Mouse (Mus musculus): ENCODE results near the gene Myo9a. TPM values are rescaled to one million over a fixed set of nuclear protein-coding genes. Genes with fewer than 3 reads are reported as not detected.

Gene Myo9a
- polyA plus RNA-seq, 1 experiment from 2014 or later, result 22.9 TPM

- no peak overlapping the region for H3K27ac ChIP-seq (replicated peaks)
- H3K4me1 ChIP-seq, result no peaks in the 10 kb centered on the region
- no peak overlapping the region for H3K4me2 ChIP-seq (replicated peaks)
- no peak overlapping the region for H3K4me3 ChIP-seq
- WGBS, result 80% methylated on average over 11 of the region's 12 CpGs
- H3K27me3 ChIP-seq, result no peaks in the 10 kb centered on the region
- no peaks in the 10 kb centered on the region for H3K36me3 ChIP-seq
- ATAC-seq (ENCODE audit: low FRiP score, low read depth), result no peak
- no peaks in the 10 kb centered on the region for H3K9me3 ChIP-seq
- no peak overlapping the region for H3K9ac ChIP-seq (replicated peaks)
Observed at GRCm38 (mm10) chr9:59940913-59941884, 190.5 kb downstream of the Myo9a start.

- Histone ChIP-seq H3K9me3 (no peaks in the 10 kb centered on the region), H3K4me1 (no peaks in the 10 kb centered on the region), H3K27me3 (no peaks in the 10 kb centered on the region), H3K36me3 (no peaks in the 10 kb centered on the region), H3K4me3 (no peak overlapping the region), H3K9ac (replicated peaks) (no peak overlapping the region), H3K27ac (replicated peaks) (no peak overlapping the region), H3K4me2 (replicated peaks) (no peak overlapping the region)
- 79% methylated on average over 9 of the region's 9 CpGs for WGBS
- no peak for ATAC-seq (ENCODE audit: low FRiP score, low read depth)
Observed at GRCm38 (mm10) chr9:59941885-59942350, 191.2 kb downstream of the Myo9a start.

- 0 out of 2 replicates have a peak, but pooled peaks cover 2% of the 10 kb centered on the region for H3K27me3 ChIP-seq
- no peaks in the 10 kb centered on the region for H3K9me3 ChIP-seq
- H3K36me3 ChIP-seq, result no peaks in the 10 kb centered on the region
- ATAC-seq (ENCODE audit: low FRiP score, low read depth), result no peak
- H3K4me3 ChIP-seq, result no peak overlapping the region
- H3K4me1 ChIP-seq, result no peaks in the 10 kb centered on the region
- no peak overlapping the region for H3K27ac ChIP-seq (replicated peaks)
- no peak overlapping the region for H3K4me2 ChIP-seq (replicated peaks)
- H3K9ac ChIP-seq (replicated peaks), result no peak overlapping the region
- 76% methylated on average over 5 of the region's 5 CpGs for WGBS
Observed at GRCm38 (mm10) chr9:59942501-59943085, 191.9 kb downstream of the Myo9a start.

- no peak overlapping the region for H3K27ac ChIP-seq (replicated peaks)
- no peak overlapping the region for H3K4me2 ChIP-seq (replicated peaks)
- no peak overlapping the region for H3K9ac ChIP-seq (replicated peaks)
- H3K4me1 ChIP-seq, result no peaks in the 10 kb centered on the region
- no peak for ATAC-seq (ENCODE audit: low FRiP score, low read depth)
- H3K36me3 ChIP-seq, result no peaks in the 10 kb centered on the region
- 87% methylated on average over 6 of the region's 6 CpGs for WGBS
- no peaks in the 10 kb centered on the region for H3K9me3 ChIP-seq
- 0 out of 2 replicates have a peak, but pooled peaks cover 2% of the 10 kb centered on the region for H3K27me3 ChIP-seq
- no peak overlapping the region for H3K4me3 ChIP-seq
Observed at GRCm38 (mm10) chr9:59943826-59944225, 193.1 kb downstream of the Myo9a start.

- H3K9me3 ChIP-seq, result no peaks in the 10 kb centered on the region
- H3K4me3 ChIP-seq, result no peak overlapping the region
- 0 out of 2 replicates have a peak, but pooled peaks cover 2% of the 10 kb centered on the region for H3K27me3 ChIP-seq
- no peak overlapping the region for H3K4me2 ChIP-seq (replicated peaks)
- no peaks in the 10 kb centered on the region for H3K4me1 ChIP-seq
- no peak for ATAC-seq (ENCODE audit: low FRiP score, low read depth)
- no peak overlapping the region for H3K27ac ChIP-seq (replicated peaks)
- H3K36me3 ChIP-seq, result no peaks in the 10 kb centered on the region
- 76% methylated on average over 3 of the region's 3 CpGs for WGBS
- H3K9ac ChIP-seq (replicated peaks), result no peak overlapping the region
Observed at GRCm38 (mm10) chr9:59945241-59945640, 194.5 kb downstream of the Myo9a start.

GRCm38 (mm10) chr9:59947271-59947670, 196.6 kb downstream of the Myo9a start:
- no peak overlapping the region for H3K9ac ChIP-seq (replicated peaks)
- H3K36me3 ChIP-seq, result no peaks in the 10 kb centered on the region
- no peak overlapping the region for H3K4me2 ChIP-seq (replicated peaks)
- H3K27ac ChIP-seq (replicated peaks), result no peak overlapping the region
- no peaks in the 10 kb centered on the region for H3K4me1 ChIP-seq
- 0 out of 2 replicates have a peak, but pooled peaks cover 2% of the 10 kb centered on the region for H3K27me3 ChIP-seq
- ATAC-seq (ENCODE audit: low FRiP score, low read depth), result no peak
- H3K9me3 ChIP-seq, result no peaks in the 10 kb centered on the region
- WGBS, result 95% methylated on average over 8 of the region's 8 CpGs
- H3K4me3 ChIP-seq, result no peak overlapping the region

- Histone ChIP-seq H3K4me1 (no peaks in the 10 kb centered on the region), H3K4me3 (no peak overlapping the region), H3K27me3 (0 out of 2 replicates have a peak, but pooled peaks cover 2% of the 10 kb centered on the region), H3K9ac (replicated peaks) (no peak overlapping the region), H3K36me3 (no peaks in the 10 kb centered on the region), H3K4me2 (replicated peaks) (no peak overlapping the region), H3K9me3 (no peaks in the 10 kb centered on the region), H3K27ac (replicated peaks) (no peak overlapping the region)
- 79% methylated on average over 8 of the region's 8 CpGs for WGBS
- no peak for ATAC-seq (ENCODE audit: low FRiP score, low read depth)
Observed at GRCm38 (mm10) chr9:59948226-59948625, 197.5 kb downstream of the Myo9a start.

- Histone ChIP-seq H3K4me3 (no peak overlapping the region), H3K27me3 (0 out of 2 replicates have a peak, but pooled peaks cover 2% of the 10 kb centered on the region), H3K9ac (replicated peaks) (no peak overlapping the region), H3K4me1 (no peaks in the 10 kb centered on the region), H3K27ac (replicated peaks) (no peak overlapping the region), H3K4me2 (replicated peaks) (no peak overlapping the region), H3K9me3 (no peaks in the 10 kb centered on the region), H3K36me3 (no peaks in the 10 kb centered on the region)
- ATAC-seq (ENCODE audit: low FRiP score, low read depth), result no peak
- WGBS, result 89% methylated on average over 17 of the region's 17 CpGs
Observed at GRCm38 (mm10) chr9:59948691-59949250, 198.1 kb downstream of the Myo9a start.

GRCm38 (mm10) chr9:59949511-59949910, 198.8 kb downstream of the Myo9a start:
- Histone ChIP-seq H3K4me3 (no peak overlapping the region), H3K9ac (replicated peaks) (no peak overlapping the region), H3K27ac (replicated peaks) (no peak overlapping the region), H3K9me3 (no peaks in the 10 kb centered on the region), H3K4me2 (replicated peaks) (no peak overlapping the region), H3K36me3 (no peaks in the 10 kb centered on the region), H3K27me3 (0 out of 2 replicates have a peak, but pooled peaks cover 2% of the 10 kb centered on the region), H3K4me1 (no peaks in the 10 kb centered on the region)
- no peak for ATAC-seq (ENCODE audit: low FRiP score, low read depth)
- 89% methylated on average over 6 of the region's 6 CpGs for WGBS

GRCm38 (mm10) chr9:59949981-59950380, 199.3 kb downstream of the Myo9a start:
- Histone ChIP-seq H3K27ac (replicated peaks) (no peak overlapping the region), H3K4me3 (no peak overlapping the region), H3K9me3 (no peaks in the 10 kb centered on the region), H3K27me3 (0 out of 2 replicates have a peak, but pooled peaks cover 2% of the 10 kb centered on the region), H3K4me1 (no peaks in the 10 kb centered on the region), H3K4me2 (replicated peaks) (no peak overlapping the region), H3K36me3 (no peaks in the 10 kb centered on the region), H3K9ac (replicated peaks) (no peak overlapping the region)
- ATAC-seq (ENCODE audit: low FRiP score, low read depth), result no peak
- 87% methylated on average over 5 of the region's 5 CpGs for WGBS

- no peak for ATAC-seq (ENCODE audit: low FRiP score, low read depth)
- Histone ChIP-seq H3K36me3 (no peaks in the 10 kb centered on the region), H3K9ac (replicated peaks) (no peak overlapping the region), H3K9me3 (no peaks in the 10 kb centered on the region), H3K4me3 (no peak overlapping the region), H3K27me3 (0 out of 2 replicates have a peak, but pooled peaks cover 2% of the 10 kb centered on the region), H3K27ac (replicated peaks) (no peak overlapping the region), H3K4me1 (no peaks in the 10 kb centered on the region), H3K4me2 (replicated peaks) (no peak overlapping the region)
- WGBS, result 90% methylated on average over 9 of the region's 9 CpGs
Observed at GRCm38 (mm10) chr9:59951001-59951750, 200.5 kb downstream of the Myo9a start.

Data from midbrain, embryonic 12.5 days (tissue).